Mouse (Mus musculus): ENCODE data around the gene Med16. TPM values are rescaled to one million over a fixed set of nuclear protein-coding genes. Genes with fewer than 3 reads are reported as not detected.
A peak's percentile ranks its signal among the peaks of the same experiment; 100 is the strongest.

The Med16 gene
- polyA plus RNA-seq, 1 experiment = 163 TPM

- Histone ChIP-seq H3K36me3 (ENCODE audit: control insufficient read depth, insufficient read depth, low read length) (no peaks in the 10 kb centered on the region), H3K4me1 (ENCODE audit: control insufficient read depth, insufficient read depth, low read length) (peaks cover 19% of the 10 kb centered on the region), H3K27me3 (ENCODE audit: control insufficient read depth, insufficient read depth, low read length) (no peaks in the 10 kb centered on the region), H3K4me3 (ENCODE audit: control insufficient read depth, low read depth, low read length) (no peak overlapping the region), H3K27ac (ENCODE audit: control insufficient read depth, insufficient read depth, low read depth, low read length) (no peak overlapping the region)
- TF ChIP-seq POLR2A (IDR thresholded peaks at IDR 0.05; ENCODE audit: control insufficient read depth, low read depth, low read length) = no peak
- TF ChIP-seq CTCF (IDR thresholded peaks at IDR 0.05; ENCODE audit: control insufficient read depth, insufficient read depth, insufficient replicate concordance, low read depth, low read length) = no peak
Measured at GRCm38 (mm10) chr10:79914131-79914947, 5.6 kb upstream of the Med16 start.

DNA sequence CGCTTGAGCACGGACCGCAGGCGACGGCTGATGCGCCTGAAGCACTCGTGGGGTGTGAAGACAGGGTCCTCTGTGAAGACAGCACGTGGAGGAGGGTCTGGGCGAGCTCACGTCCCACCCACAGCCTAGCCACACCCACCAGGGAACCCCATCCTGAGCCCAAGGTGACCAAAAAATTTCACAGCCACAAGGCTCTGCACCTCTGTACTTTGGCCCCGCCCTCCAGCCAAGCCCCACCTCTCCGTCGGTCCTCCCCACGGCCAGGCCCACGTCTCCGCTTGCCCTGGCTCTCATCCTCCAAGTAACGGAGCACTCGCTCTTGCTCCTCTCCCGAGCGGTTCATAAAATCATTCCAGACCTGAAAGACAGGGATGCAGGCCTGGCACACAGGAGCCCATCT lies 3.7 kb upstream of the Med16 start:
- Histone ChIP-seq H3K27ac (ENCODE audit: control insufficient read depth, insufficient read depth, low read depth, low read length) (no peak overlapping the region), H3K4me1 (ENCODE audit: control insufficient read depth, insufficient read depth, low read length) (peaks cover 18% of the 10 kb centered on the region), H3K36me3 (ENCODE audit: control insufficient read depth, insufficient read depth, low read length) (no peaks in the 10 kb centered on the region), H3K27me3 (ENCODE audit: control insufficient read depth, insufficient read depth, low read length) (no peaks in the 10 kb centered on the region), H3K4me3 (ENCODE audit: control insufficient read depth, low read depth, low read length) (no peak overlapping the region)
- TF ChIP-seq POLR2A (IDR thresholded peaks at IDR 0.05; ENCODE audit: control insufficient read depth, low read depth, low read length) (no peak), CTCF (IDR thresholded peaks at IDR 0.05; ENCODE audit: control insufficient read depth, insufficient read depth, insufficient replicate concordance, low read depth, low read length) (no peak)

GRCm38 (mm10) chr10:79910556-79910955 lies 1.8 kb upstream of the Med16 start, which contains the start of gene Gm26602:
Gene Gm26602, plus strand, starts transcription at chr10:79910856.
- Histone ChIP-seq H3K27ac (ENCODE audit: control insufficient read depth, insufficient read depth, low read depth, low read length) (no peak within 1 kb of the TSS), H3K27me3 (ENCODE audit: control insufficient read depth, insufficient read depth, low read length) (no peaks in the 10 kb centered on the region), H3K4me3 (ENCODE audit: control insufficient read depth, low read depth, low read length) (no peak within 1 kb of the TSS), H3K36me3 (ENCODE audit: control insufficient read depth, insufficient read depth, low read length) (no peaks in the 10 kb centered on the region), H3K4me1 (ENCODE audit: control insufficient read depth, insufficient read depth, low read length) (peaks cover 7% of the 10 kb centered on the region)
- TF ChIP-seq CTCF (IDR thresholded peaks at IDR 0.05; ENCODE audit: control insufficient read depth, insufficient read depth, insufficient replicate concordance, low read depth, low read length) = no peak
- TF ChIP-seq POLR2A (IDR thresholded peaks at IDR 0.05; ENCODE audit: control insufficient read depth, low read depth, low read length) = no peak

GRCm38 (mm10) chr10:79909092-79909922 lies 584 bp upstream of the Med16 start:
- Histone ChIP-seq H3K4me3 (ENCODE audit: control insufficient read depth, low read depth, low read length) (no peak overlapping the region; the same call in 1 of the 2 replicates), H3K36me3 (ENCODE audit: control insufficient read depth, insufficient read depth, low read length) (no peaks in the 10 kb centered on the region), H3K27ac (ENCODE audit: control insufficient read depth, insufficient read depth, low read depth, low read length) (peak overlapping the region; percentile 57), H3K4me1 (ENCODE audit: control insufficient read depth, insufficient read depth, low read length) (peaks cover 7% of the 10 kb centered on the region), H3K27me3 (ENCODE audit: control insufficient read depth, insufficient read depth, low read length) (no peaks in the 10 kb centered on the region)
- TF ChIP-seq CTCF (IDR thresholded peaks at IDR 0.05; ENCODE audit: control insufficient read depth, insufficient read depth, insufficient replicate concordance, low read depth, low read length) = no peak
- TF ChIP-seq POLR2A (IDR thresholded peaks at IDR 0.05; ENCODE audit: control insufficient read depth, low read depth, low read length) = no peak

GRCm38 (mm10) chr10:79907415-79907814 lies 1.3 kb downstream of the Med16 start:
- Histone ChIP-seq H3K4me1 (ENCODE audit: control insufficient read depth, insufficient read depth, low read length) (peaks cover 7% of the 10 kb centered on the region), H3K36me3 (ENCODE audit: control insufficient read depth, insufficient read depth, low read length) (no peaks in the 10 kb centered on the region), H3K27me3 (ENCODE audit: control insufficient read depth, insufficient read depth, low read length) (no peaks in the 10 kb centered on the region), H3K27ac (ENCODE audit: control insufficient read depth, insufficient read depth, low read depth, low read length) (no peak overlapping the region), H3K4me3 (ENCODE audit: control insufficient read depth, low read depth, low read length) (peak overlapping the region; percentile 27)
- TF ChIP-seq CTCF (IDR thresholded peaks at IDR 0.05; ENCODE audit: control insufficient read depth, insufficient read depth, insufficient replicate concordance, low read depth, low read length) = no peak
- TF ChIP-seq POLR2A (IDR thresholded peaks at IDR 0.05; ENCODE audit: control insufficient read depth, low read depth, low read length) = no peak

- TF ChIP-seq POLR2A (IDR thresholded peaks at IDR 0.05; ENCODE audit: control insufficient read depth, low read depth, low read length) (no peak), CTCF (IDR thresholded peaks at IDR 0.05; ENCODE audit: control insufficient read depth, insufficient read depth, insufficient replicate concordance, low read depth, low read length) (no peak)
- Histone ChIP-seq H3K4me1 (ENCODE audit: control insufficient read depth, insufficient read depth, low read length) (peaks cover 7% of the 10 kb centered on the region), H3K27ac (ENCODE audit: control insufficient read depth, insufficient read depth, low read depth, low read length) (no peak overlapping the region), H3K4me3 (ENCODE audit: control insufficient read depth, low read depth, low read length) (no peak overlapping the region), H3K36me3 (ENCODE audit: control insufficient read depth, insufficient read depth, low read length) (no peaks in the 10 kb centered on the region), H3K27me3 (ENCODE audit: control insufficient read depth, insufficient read depth, low read length) (no peaks in the 10 kb centered on the region)
Measured at GRCm38 (mm10) chr10:79906712-79907111, 2.0 kb downstream of the Med16 start.

DNA sequence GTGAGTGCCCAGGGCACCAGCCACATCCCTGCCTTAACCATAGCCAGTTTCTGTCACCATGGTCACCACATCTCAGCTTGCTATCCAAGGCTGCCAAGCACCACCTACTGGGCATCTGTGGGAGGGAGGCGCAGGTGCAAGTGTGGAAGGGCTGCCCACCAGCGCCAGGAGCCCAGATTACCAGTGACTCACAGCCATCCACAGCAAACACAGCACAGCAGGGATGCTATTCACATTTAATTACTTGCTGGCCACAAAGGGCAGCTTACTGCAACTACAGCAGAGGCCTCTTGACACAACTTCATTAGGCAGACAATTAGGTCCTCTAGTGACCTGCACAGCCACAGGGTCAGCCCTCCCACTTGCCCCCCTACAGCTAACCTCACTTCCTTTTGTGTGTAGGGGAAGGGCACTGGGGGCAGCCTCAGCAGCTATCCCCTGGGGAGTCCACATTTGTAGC lies 7.7 kb downstream of the Med16 start:
- Histone ChIP-seq H3K27ac (ENCODE audit: control insufficient read depth, insufficient read depth, low read depth, low read length) (no peak overlapping the region), H3K4me3 (ENCODE audit: control insufficient read depth, low read depth, low read length) (no peak overlapping the region), H3K27me3 (ENCODE audit: control insufficient read depth, insufficient read depth, low read length) (no peaks in the 10 kb centered on the region), H3K36me3 (ENCODE audit: control insufficient read depth, insufficient read depth, low read length) (no peaks in the 10 kb centered on the region), H3K4me1 (ENCODE audit: control insufficient read depth, insufficient read depth, low read length) (no peaks in the 10 kb centered on the region)
- TF ChIP-seq POLR2A (IDR thresholded peaks at IDR 0.05; ENCODE audit: control insufficient read depth, low read depth, low read length) (no peak), CTCF (IDR thresholded peaks at IDR 0.05; ENCODE audit: control insufficient read depth, insufficient read depth, insufficient replicate concordance, low read depth, low read length) (no peak)

Measured in testis, adult 2 months (tissue).